Comparison of ENCODE assay signal across 8 mouse cellular contexts in the genomic region with DNA sequence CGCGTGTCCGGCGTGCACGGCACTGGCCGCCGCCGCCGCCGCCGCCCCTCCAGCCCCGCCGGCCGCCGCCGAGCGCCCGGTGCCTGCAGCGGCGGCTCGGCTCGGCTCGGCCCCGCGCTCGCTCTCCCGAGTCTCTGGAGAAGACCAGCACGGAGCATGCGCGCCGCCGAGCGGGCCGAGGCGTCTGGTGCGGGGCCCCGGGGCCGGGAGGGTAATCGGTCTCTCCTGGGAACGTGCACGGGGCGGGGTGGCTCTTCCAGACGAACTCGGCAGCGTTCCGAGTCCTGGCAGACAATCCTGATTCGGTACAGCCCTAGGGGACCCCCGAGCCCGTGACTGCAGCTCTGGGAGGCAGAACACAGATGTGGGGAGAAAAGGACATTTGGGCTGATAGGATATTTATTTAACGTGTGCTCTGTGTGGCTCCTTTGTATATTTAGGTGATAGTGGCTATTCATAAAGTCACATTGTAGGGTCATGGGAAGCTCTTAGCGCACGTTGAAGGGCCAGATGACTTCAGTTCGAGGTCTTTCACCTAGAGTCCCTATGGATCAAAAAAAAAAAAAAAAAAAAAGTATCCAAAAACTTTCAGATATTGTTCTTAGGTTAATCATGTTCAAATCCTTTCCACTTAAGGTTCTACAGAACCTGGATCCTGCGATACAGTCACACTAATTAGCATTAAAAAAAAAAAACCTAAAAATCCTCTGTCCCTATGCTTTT. TPM values are rescaled to one million over a fixed set of nuclear protein-coding genes. Genes with fewer than 3 reads are reported as not detected.
DNase-seq lines count a peak whose midpoint lies in the region; ATAC-seq lines count a peak whose summit lies in the region.

No protein-coding gene starts in this region.

- H3K27ac ChIP-seq in forebrain, embryonic 16.5 days (ENCODE audit: low read length), result peak overlapping the region; percentile 95
- H3K27ac ChIP-seq in lung, embryonic 16.5 days (ENCODE audit: low read length), result peak overlapping the region; percentile 99

- no peaks in the 10 kb centered on the region for H3K9me3 ChIP-seq in forebrain, embryonic 16.5 days (ENCODE audit: control insufficient read depth, low read length)
- no peaks in the 10 kb centered on the region for H3K9me3 ChIP-seq in lung, embryonic 16.5 days (ENCODE audit: control insufficient read depth, low read length)

- no peaks in the 10 kb centered on the region for H3K36me3 ChIP-seq in forebrain, embryonic 16.5 days (ENCODE audit: control insufficient read depth, insufficient read depth)
- H3K36me3 ChIP-seq in lung, embryonic 16.5 days (ENCODE audit: control insufficient read depth, insufficient read depth, low read length), result no peaks in the 10 kb centered on the region

- under 1% methylated on average over 27 of the region's 54 CpGs for whole genome bisulfite sequencing in forebrain, embryonic 16.5 days
- 1% methylated on average over 38 of the region's 54 CpGs for WGBS in lung, embryonic 16.5 days

- peak overlapping the region; percentile 92 for H3K9ac ChIP-seq in forebrain, embryonic 16.5 days (replicated peaks; ENCODE audit: low read depth, low read length)
- peak overlapping the region; percentile 99 for H3K9ac ChIP-seq in lung, embryonic 16.5 days (ENCODE audit: low read length)

- H3K4me3 ChIP-seq in forebrain, embryonic 16.5 days (replicated peaks; ENCODE audit: low read length), result peak overlapping the region; percentile 97
- peak overlapping the region; percentile 96 for H3K4me3 ChIP-seq in lung, embryonic 16.5 days (ENCODE audit: low read length)

- intact Hi-C loops in heart, postnatal 36 days (cut with DNase I), result loop anchor here (2.0 to 5.0 kb wide), 4 partner anchors 35 to 485 kb away; a partner anchor contains a TSS

- ATAC-seq in forebrain, embryonic 16.5 days, result peak; percentile 89
- peak; percentile 90 for ATAC-seq in lung, embryonic 16.5 days (ENCODE audit: low read depth)

- H3K27me3 ChIP-seq in forebrain, embryonic 16.5 days (replicated peaks; ENCODE audit: control insufficient read depth, insufficient read depth, low read length), result no peaks in the 10 kb centered on the region
- no peaks in the 10 kb centered on the region for H3K27me3 ChIP-seq in lung, embryonic 16.5 days (ENCODE audit: control insufficient read depth, insufficient read depth, low read depth, low read length)

- peak overlapping the region; percentile 71 for H3K4me2 ChIP-seq in forebrain, embryonic 16.5 days (ENCODE audit: low read length)
- peak overlapping the region; percentile 84 for H3K4me2 ChIP-seq in lung, embryonic 16.5 days (ENCODE audit: low read depth, low read length)

- peaks cover 15% of the 10 kb centered on the region for H3K4me1 ChIP-seq in forebrain, embryonic 16.5 days (replicated peaks; ENCODE audit: control insufficient read depth, insufficient read depth, low read length)
- H3K4me1 ChIP-seq in lung, embryonic 16.5 days (replicated peaks; ENCODE audit: control insufficient read depth, insufficient read depth, low read length), result peaks cover 17% of the 10 kb centered on the region

- peak; percentile 38 for DNase-seq in MEL-GATA-1-ER (ENCODE audit: extremely low read depth, low read depth)
- peak; percentile 86 to 91 for DNase-seq in cerebellum, adult 18-20 months
- peak; percentile 86 to 89 for DNase-seq in heart, postnatal 36 days
- peak; percentile 48 to 67 for DNase-seq in layer of hippocampus, adult 8-10 months (ENCODE audit: low spot score in 2 of 2)
- peak; percentile 66 for DNase-seq in ovary, postnatal 10 days (ENCODE audit: low spot score)
- DNase-seq in thymus, postnatal 10 days (ENCODE audit: low spot score in 2 of 2), result peak; percentile 60 to 79

RNA-seq across cellular contexts. Expression of a gene that starts 0.6 kb away (rescaled TPM):
- 11.0 and 11.8 TPM in 2 replicates for polyA plus RNA-seq in forebrain, embryonic 16.5 days (2015; fragmentation: Nextera tagmentation; extraction: Ambion mirVana)
- total RNA-seq in heart, postnatal 36 days (2021), result 10 to 100 TPM; 35.5 to 36.2 TPM
- 10 to 100 TPM; 33.4 to 47.2 (median 39.8) TPM for total RNA-seq in layer of hippocampus, adult 8-10 months (2022)
- polyA plus RNA-seq in lung, embryonic 16.5 days (2015; fragmentation: Nextera tagmentation; extraction: Ambion mirVana), result 9.2 and 9.3 TPM in 2 replicates

RNA-seq across cellular contexts. Expression of a gene that starts 42.4 kb away (rescaled TPM):
- 15.0 and 16.3 TPM in 2 replicates for polyA plus RNA-seq in forebrain, embryonic 16.5 days (2015; fragmentation: Nextera tagmentation; extraction: Ambion mirVana)
- 10 to 100 TPM; 47.4 to 53.7 TPM for total RNA-seq in heart, postnatal 36 days (2021)
- 10 to 100 TPM; 15.5 to 24.9 (median 18.6) TPM for total RNA-seq in layer of hippocampus, adult 8-10 months (2022)
- 14.3 and 15.5 TPM in 2 replicates for polyA plus RNA-seq in lung, embryonic 16.5 days (2015; fragmentation: Nextera tagmentation; extraction: Ambion mirVana)

RNA-seq across cellular contexts. Expression of a gene that starts 42.5 kb away (rescaled TPM):
- 26.0 and 26.1 TPM in 2 replicates for polyA plus RNA-seq in forebrain, embryonic 16.5 days (2015; fragmentation: Nextera tagmentation; extraction: Ambion mirVana)
- 10 to 100 TPM; 30.3 to 31.9 TPM for total RNA-seq in heart, postnatal 36 days (2021)
- total RNA-seq in layer of hippocampus, adult 8-10 months (2022), result 10 to 100 TPM; 26.9 to 35.8 (median 30.0) TPM
- 35.3 and 36.4 TPM in 2 replicates for polyA plus RNA-seq in lung, embryonic 16.5 days (2015; fragmentation: Nextera tagmentation; extraction: Ambion mirVana)

Comparison
In these comparisons a context has a peak if more than half of its experiments do, and no peak if none do; other contexts are left out.
1. Peak in every context shown above with its lines: DNase-seq, ATAC-seq, H3K4me3 ChIP-seq and H3K27ac ChIP-seq.
2. DNase-seq: peak in every context shown above with its lines; median percentile 88 in cerebellum, adult 18-20 months; 88 in heart, postnatal 36 days; 70 in thymus, postnatal 10 days; 66 in ovary, postnatal 10 days; 58 in layer of hippocampus, adult 8-10 months; 38 in MEL-GATA-1-ER.